Mouse (Mus musculus): Measurements from ENCODE around the gene Spag9. TPM values are rescaled to one million over a fixed set of nuclear protein-coding genes. Genes with fewer than 3 reads are reported as not detected.
"Not testable (repeated sequence)": the region's sequence is repeated elsewhere in the genome, so short reads cannot be mapped to it uniquely, and the experiment has no call there.

The Spag9 gene
- polyA plus RNA-seq, 1 experiment from 2014 or later = 96.7 TPM

- Histone ChIP-seq H3K9ac (replicated peaks) (no peak overlapping the region), H3K4me3 (no peak overlapping the region), H3K9me3 (no peaks in the 10 kb centered on the region), H3K27me3 (no peaks in the 10 kb centered on the region), H3K4me2 (replicated peaks) (no peak overlapping the region), H3K36me3 (peaks cover 59% of the 10 kb centered on the region), H3K4me1 (no peaks in the 10 kb centered on the region), H3K27ac (replicated peaks) (no peak overlapping the region)
- WGBS = 88% methylated on average over 4 of the region's 4 CpGs
- ATAC-seq (replicated peaks) = no peak
These were observed 77.4 kb downstream of the Spag9 start for GRCm38 (mm10) chr11:94073283-94073682.

DNA sequence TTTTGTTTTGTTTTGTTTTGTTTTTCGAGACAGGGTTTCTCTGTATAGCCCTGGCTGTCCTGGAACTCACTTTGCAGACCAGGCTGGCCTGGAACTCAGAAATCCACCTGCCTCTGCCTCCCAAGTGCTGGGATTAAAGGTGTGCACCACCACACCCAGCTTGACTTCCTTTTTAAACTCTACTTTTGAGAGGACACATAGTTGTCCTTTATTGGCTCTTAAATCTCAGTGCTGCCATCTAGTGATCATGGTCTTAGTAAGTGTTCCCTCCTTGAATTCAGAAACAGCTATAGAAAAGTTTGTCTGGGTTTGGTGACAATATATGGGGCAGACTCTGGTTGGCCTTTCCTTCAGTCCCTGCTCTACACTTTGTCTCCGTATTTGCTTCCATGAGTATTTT is 91.1 kb downstream of the Spag9 start:
- not testable (repeated sequence) for H3K9ac ChIP-seq (replicated peaks); H3K9me3 ChIP-seq; H3K27ac ChIP-seq (replicated peaks); H3K4me2 ChIP-seq (replicated peaks); H3K4me1 ChIP-seq; H3K4me3 ChIP-seq; H3K27me3 ChIP-seq; ATAC-seq (replicated peaks)
- 78% methylated on average over 2 of the region's 2 CpGs for WGBS
- H3K36me3 ChIP-seq = peaks cover 85% of the 10 kb centered on the region

- Histone ChIP-seq H3K36me3 (peaks cover 85% of the 10 kb centered on the region), H3K27me3 (no peaks in the 10 kb centered on the region), H3K27ac (replicated peaks) (no peak overlapping the region), H3K4me3 (no peak overlapping the region), H3K4me2 (replicated peaks) (no peak overlapping the region), H3K9ac (replicated peaks) (no peak overlapping the region), H3K4me1 (no peaks in the 10 kb centered on the region), H3K9me3 (no peaks in the 10 kb centered on the region)
- ATAC-seq (replicated peaks) = no peak
- 82% methylated on average over 4 of the region's 4 CpGs for WGBS
These were observed 94.6 kb downstream of the Spag9 start for GRCm38 (mm10) chr11:94090496-94090895.

DNA sequence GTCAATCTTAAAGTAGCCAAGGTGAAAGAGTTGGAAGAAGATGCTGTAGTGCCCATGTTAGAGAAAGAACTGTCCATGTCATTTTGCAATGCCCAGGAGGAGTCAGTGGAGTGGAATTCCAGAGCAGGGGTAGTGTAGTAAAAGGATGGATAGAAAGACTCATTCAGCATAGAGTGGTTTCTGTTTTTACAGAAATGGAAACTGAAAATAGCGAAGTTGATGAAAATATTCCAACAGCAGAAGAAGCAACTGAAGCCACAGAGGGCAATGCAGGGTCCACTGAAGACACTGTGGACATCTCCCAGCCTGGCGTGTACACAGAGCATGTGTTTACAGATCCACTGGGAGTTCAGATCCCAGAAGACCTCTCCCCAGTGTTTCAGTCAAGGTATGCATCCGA is 101.6 kb downstream of the Spag9 start:
- no peak overlapping the region for H3K27ac ChIP-seq (replicated peaks)
- 93% methylated on average over 3 of the region's 3 CpGs for WGBS
- no peaks in the 10 kb centered on the region for H3K4me1 ChIP-seq
- H3K4me2 ChIP-seq (replicated peaks) = no peak overlapping the region
- no peaks in the 10 kb centered on the region for H3K9me3 ChIP-seq
- H3K27me3 ChIP-seq = no peaks in the 10 kb centered on the region
- H3K4me3 ChIP-seq = no peak overlapping the region
- no peak for ATAC-seq (replicated peaks)
- H3K36me3 ChIP-seq = peaks cover 85% of the 10 kb centered on the region
- no peak overlapping the region for H3K9ac ChIP-seq (replicated peaks)

GRCm38 (mm10) chr11:94098840-94099239 is 102.9 kb downstream of the Spag9 start:
- 95% methylated on average over 5 of the region's 5 CpGs for WGBS
- no peak for ATAC-seq (replicated peaks)
- no peak overlapping the region for H3K27ac ChIP-seq (replicated peaks)
- H3K27me3 ChIP-seq = no peaks in the 10 kb centered on the region
- H3K4me1 ChIP-seq = no peaks in the 10 kb centered on the region
- no peak overlapping the region for H3K9ac ChIP-seq (replicated peaks)
- no peak overlapping the region for H3K4me3 ChIP-seq
- H3K9me3 ChIP-seq = no peaks in the 10 kb centered on the region
- peaks cover 81% of the 10 kb centered on the region for H3K36me3 ChIP-seq
- no peak overlapping the region for H3K4me2 ChIP-seq (replicated peaks)

DNA sequence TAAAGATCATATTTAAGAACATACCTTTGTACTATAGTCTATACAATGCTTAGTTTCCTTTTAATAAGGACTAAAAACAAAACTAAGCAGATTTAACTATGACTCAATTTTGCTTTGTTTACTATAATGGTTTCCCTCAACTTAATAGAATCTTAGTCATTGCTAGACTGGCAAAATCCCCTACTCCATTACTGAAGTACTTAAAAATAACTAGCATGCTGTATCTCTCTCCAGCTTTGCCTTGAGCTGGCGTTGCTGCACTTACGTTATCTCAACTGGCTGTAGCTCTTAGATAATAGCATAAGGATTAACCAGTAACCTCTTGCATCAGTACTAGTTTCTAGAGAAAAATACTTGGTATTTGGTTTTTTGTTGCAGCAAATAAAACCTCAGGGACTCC is 117.9 kb downstream of the Spag9 start:
- Histone ChIP-seq H3K4me2 (replicated peaks) (no peak overlapping the region), H3K27ac (replicated peaks) (no peak overlapping the region), H3K27me3 (no peaks in the 10 kb centered on the region), H3K36me3 (peaks cover 75% of the 10 kb centered on the region), H3K9ac (replicated peaks) (no peak overlapping the region), H3K9me3 (no peaks in the 10 kb centered on the region), H3K4me1 (no peaks in the 10 kb centered on the region), H3K4me3 (no peak overlapping the region)
- 93% methylated on average over 2 of the region's 2 CpGs for WGBS
- no peak for ATAC-seq (replicated peaks)

DNA sequence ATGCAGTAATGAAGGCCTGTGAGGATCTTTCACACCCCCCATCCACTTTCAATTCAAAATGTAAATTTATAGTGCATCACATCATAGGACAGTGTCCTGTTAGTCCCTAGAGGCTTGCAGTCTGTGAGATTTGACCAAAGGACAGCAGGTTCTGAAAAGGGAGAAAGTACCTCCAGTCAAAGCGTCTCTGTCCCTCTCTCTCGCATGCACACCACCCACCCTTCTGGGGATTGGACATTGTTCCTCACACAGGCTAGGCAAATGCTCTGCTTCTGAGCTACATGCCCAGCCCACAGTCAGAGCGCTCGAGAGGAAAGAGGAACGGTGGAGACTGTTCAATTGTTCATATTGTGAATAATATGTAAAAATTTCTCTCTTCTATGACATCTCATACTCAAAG is 119.5 kb downstream of the Spag9 start:
- Histone ChIP-seq H3K36me3 (peaks cover 79% of the 10 kb centered on the region), H3K27ac (replicated peaks) (no peak overlapping the region), H3K9me3 (no peaks in the 10 kb centered on the region), H3K4me1 (no peaks in the 10 kb centered on the region), H3K4me2 (replicated peaks) (no peak overlapping the region), H3K9ac (replicated peaks) (no peak overlapping the region), H3K4me3 (no peak overlapping the region), H3K27me3 (no peaks in the 10 kb centered on the region)
- ATAC-seq (replicated peaks) = no peak
- WGBS = 96% methylated on average over 5 of the region's 5 CpGs

GRCm38 (mm10) chr11:94116655-94117054 is 120.8 kb downstream of the Spag9 start:
- H3K9me3 ChIP-seq = no peaks in the 10 kb centered on the region
- peaks cover 85% of the 10 kb centered on the region for H3K36me3 ChIP-seq
- WGBS = 96% methylated on average over 7 of the region's 7 CpGs
- H3K4me2 ChIP-seq (replicated peaks) = no peak overlapping the region
- no peaks in the 10 kb centered on the region for H3K27me3 ChIP-seq
- H3K9ac ChIP-seq (replicated peaks) = no peak overlapping the region
- no peaks in the 10 kb centered on the region for H3K4me1 ChIP-seq
- no peak overlapping the region for H3K4me3 ChIP-seq
- no peak for ATAC-seq (replicated peaks)
- H3K27ac ChIP-seq (replicated peaks) = no peak overlapping the region

GRCm38 (mm10) chr11:94117836-94118235 is 121.9 kb downstream of the Spag9 start:
- no peak overlapping the region for H3K4me3 ChIP-seq
- no peaks in the 10 kb centered on the region for H3K27me3 ChIP-seq
- no peaks in the 10 kb centered on the region for H3K4me1 ChIP-seq
- no peak overlapping the region for H3K9ac ChIP-seq (replicated peaks)
- WGBS = 96% methylated on average over 6 of the region's 6 CpGs
- no peak overlapping the region for H3K4me2 ChIP-seq (replicated peaks)
- ATAC-seq (replicated peaks) = no peak
- no peak overlapping the region for H3K27ac ChIP-seq (replicated peaks)
- peaks cover 86% of the 10 kb centered on the region for H3K36me3 ChIP-seq
- H3K9me3 ChIP-seq = no peaks in the 10 kb centered on the region

GRCm38 (mm10) chr11:94118612-94119011 is 122.7 kb downstream of the Spag9 start:
- no peak overlapping the region for H3K4me3 ChIP-seq
- no peak overlapping the region for H3K4me2 ChIP-seq (replicated peaks)
- H3K36me3 ChIP-seq = peaks cover 85% of the 10 kb centered on the region
- no peak for ATAC-seq (replicated peaks)
- no peaks in the 10 kb centered on the region for H3K4me1 ChIP-seq
- H3K9ac ChIP-seq (replicated peaks) = no peak overlapping the region
- H3K27ac ChIP-seq (replicated peaks) = no peak overlapping the region
- H3K9me3 ChIP-seq = no peaks in the 10 kb centered on the region
- H3K27me3 ChIP-seq = no peaks in the 10 kb centered on the region

- H3K36me3 ChIP-seq = peaks cover 86% of the 10 kb centered on the region
- no peak overlapping the region for H3K4me3 ChIP-seq
These were observed 124.8 kb downstream of the Spag9 start for GRCm38 (mm10) chr11:94120690-94121089.

DNA sequence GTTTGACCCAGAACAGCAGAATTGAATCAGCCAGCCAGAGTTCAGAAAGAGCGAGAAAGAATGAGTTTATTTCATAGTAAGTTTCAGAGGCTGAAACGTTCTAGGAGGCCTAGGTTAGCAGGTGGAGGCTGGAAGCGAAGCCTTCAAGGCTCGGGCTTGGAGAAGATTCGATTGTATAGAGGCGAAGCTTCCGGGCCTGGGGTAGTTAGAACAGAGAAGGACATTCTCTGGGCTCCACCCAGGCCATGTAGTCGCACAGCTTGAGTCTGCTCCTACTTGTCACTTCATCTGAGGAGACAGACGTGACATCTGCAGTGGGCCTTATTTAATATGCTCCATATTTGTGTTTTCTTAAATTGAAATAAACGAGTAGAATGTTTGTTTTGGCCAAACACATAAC is 125.6 kb downstream of the Spag9 start:
- no peak overlapping the region for H3K9ac ChIP-seq (replicated peaks)
- H3K27ac ChIP-seq (replicated peaks) = no peak overlapping the region
- no peaks in the 10 kb centered on the region for H3K9me3 ChIP-seq
- peaks cover 82% of the 10 kb centered on the region for H3K36me3 ChIP-seq
- H3K4me3 ChIP-seq = no peak overlapping the region
- 86% methylated on average over 10 of the region's 10 CpGs for whole genome bisulfite sequencing
- no peak overlapping the region for H3K4me2 ChIP-seq (replicated peaks)
- ATAC-seq (replicated peaks) = no peak
- no peaks in the 10 kb centered on the region for H3K27me3 ChIP-seq
- no peaks in the 10 kb centered on the region for H3K4me1 ChIP-seq

More at GRCm38 (mm10) chr11:94120690-94121089, 124.8 kb downstream of the Spag9 start:
- 94% methylated on average over 3 of the region's 3 CpGs for WGBS
- no peak overlapping the region for H3K4me2 ChIP-seq (replicated peaks)
- no peaks in the 10 kb centered on the region for H3K27me3 ChIP-seq
- no peak for ATAC-seq (replicated peaks)
- no peaks in the 10 kb centered on the region for H3K4me1 ChIP-seq
- H3K9ac ChIP-seq (replicated peaks) = no peak overlapping the region
- no peaks in the 10 kb centered on the region for H3K9me3 ChIP-seq
- no peak overlapping the region for H3K27ac ChIP-seq (replicated peaks)

- H3K9ac ChIP-seq (replicated peaks) = no peak overlapping the region
- 92% methylated on average over 9 of the region's 9 CpGs for WGBS
- no peak overlapping the region for H3K27ac ChIP-seq (replicated peaks)
- no peak overlapping the region for H3K4me3 ChIP-seq
- no peak for ATAC-seq (replicated peaks)
- H3K9me3 ChIP-seq = no peaks in the 10 kb centered on the region
- peaks cover 76% of the 10 kb centered on the region for H3K36me3 ChIP-seq
- H3K4me2 ChIP-seq (replicated peaks) = no peak overlapping the region
- H3K4me1 ChIP-seq = no peaks in the 10 kb centered on the region
- H3K27me3 ChIP-seq = no peaks in the 10 kb centered on the region
These were observed 126.6 kb downstream of the Spag9 start for GRCm38 (mm10) chr11:94122341-94123030.
